Mouse (Mus musculus) ES-E14 (cell line): Measurements from ENCODE around the gene Prrt3.

Experiments used
- CHD2 ChIP-seq: IDR thresholded peaks from 2 replicates; pipeline ENCODE4 v1.6.1; 2014; ENCODE audit warnings: mild to moderate bottlenecking, low read depth, low read length, inconsistent platforms
- MAFK ChIP-seq: IDR thresholded peaks from 2 replicates; pipeline ENCODE4 v1.6.1; 2014; ENCODE audit warnings: mild to moderate bottlenecking, low read depth, low read length, inconsistent platforms; ENCODE audit not compliant: insufficient read depth
- ZNF384 ChIP-seq: IDR thresholded peaks from 2 replicates; pipeline ENCODE4 v1.6.1; 2012; ENCODE audit warnings: low read depth, low read length, inconsistent platforms

- TF ChIP-seq CHD2 (no peak), ZNF384 (no peak), MAFK (no peak)
These were observed 24.4 kb downstream of the Prrt3 start for GRCm38 (mm10) chr6:113477353-113477752.
